Mouse (Mus musculus) yolk sac, embryonic 10.5 days (tissue): ENCODE measurements around the gene Psen2.

Experiments
- DNase-seq: peaks from one replicate; pipeline ENCODE4 v3.0.0-alpha.2; 2017; ENCODE audit warnings: low spot score

The Psen2 gene

GRCm38 (mm10) chr1:180248593-180249146 is 14.6 kb downstream of the Psen2 start:
- DNase-seq, result no peak

- no peak for DNase-seq
These were observed 15.3 kb downstream of the Psen2 start for GRCm38 (mm10) chr1:180247901-180248300.

- peak; percentile 58 for DNase-seq
These were observed 17.3 kb downstream of the Psen2 start for GRCm38 (mm10) chr1:180245741-180246507.

DNA sequence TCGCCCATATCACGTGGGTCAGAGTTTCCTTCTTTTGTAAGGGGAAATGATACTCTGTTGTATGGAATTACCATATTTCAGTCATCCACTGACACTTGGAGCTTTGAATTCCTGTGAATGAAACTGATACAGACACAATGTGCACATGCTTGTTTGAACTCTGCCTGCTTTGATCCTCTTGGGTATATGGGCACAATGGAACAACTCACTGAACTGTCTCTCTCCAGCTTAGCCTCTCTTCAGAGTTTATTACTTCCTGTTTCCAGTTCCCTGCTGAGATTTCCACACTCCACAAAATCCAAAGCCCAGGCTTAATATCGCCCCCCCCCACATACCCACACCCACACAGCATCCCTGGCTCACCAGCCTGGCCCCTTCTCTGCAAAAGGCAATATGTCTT is 31.5 kb downstream of the Psen2 start:
- no peak for DNase-seq

DNA sequence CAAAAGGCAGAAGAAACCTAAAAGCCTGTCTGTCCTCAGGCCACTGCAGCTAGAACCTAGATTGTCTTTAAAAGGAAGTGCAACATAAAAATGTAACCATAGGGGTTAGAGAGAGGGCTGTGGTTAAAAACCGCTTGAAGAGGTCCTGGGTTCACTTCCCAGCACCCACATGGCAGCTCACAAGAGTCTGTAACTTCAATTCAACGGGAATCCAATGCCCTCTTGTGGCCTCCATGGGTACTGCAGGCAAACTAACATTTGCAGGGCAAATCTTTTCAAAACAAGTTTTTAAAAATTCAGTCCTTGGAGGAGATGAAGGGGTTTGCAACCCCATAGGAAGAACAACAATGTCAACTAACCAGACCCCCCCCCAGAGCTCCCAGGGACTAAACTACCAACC is 32.7 kb downstream of the Psen2 start:
- DNase-seq, result no peak

DNA sequence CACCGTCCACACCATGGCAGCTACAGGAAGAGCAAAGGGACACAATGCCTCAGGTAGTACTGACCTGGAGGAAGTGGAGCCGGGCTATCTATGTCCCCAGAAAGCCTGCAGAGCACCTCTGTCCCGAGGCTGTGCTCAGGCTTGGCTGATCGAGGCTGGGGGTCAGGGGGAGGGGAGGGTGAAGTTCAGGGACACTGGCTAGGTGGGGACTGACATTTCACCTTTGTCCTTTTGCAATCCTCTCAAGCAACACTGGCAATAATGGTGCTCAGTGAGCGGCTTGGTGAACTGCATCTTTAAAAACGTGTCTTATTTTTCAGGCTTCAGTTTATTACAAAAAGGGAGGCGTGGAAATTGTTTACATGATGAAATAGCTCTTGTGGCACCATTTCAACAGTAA is 33.3 kb downstream of the Psen2 start:
- DNase-seq, result peak; percentile 50

DNA sequence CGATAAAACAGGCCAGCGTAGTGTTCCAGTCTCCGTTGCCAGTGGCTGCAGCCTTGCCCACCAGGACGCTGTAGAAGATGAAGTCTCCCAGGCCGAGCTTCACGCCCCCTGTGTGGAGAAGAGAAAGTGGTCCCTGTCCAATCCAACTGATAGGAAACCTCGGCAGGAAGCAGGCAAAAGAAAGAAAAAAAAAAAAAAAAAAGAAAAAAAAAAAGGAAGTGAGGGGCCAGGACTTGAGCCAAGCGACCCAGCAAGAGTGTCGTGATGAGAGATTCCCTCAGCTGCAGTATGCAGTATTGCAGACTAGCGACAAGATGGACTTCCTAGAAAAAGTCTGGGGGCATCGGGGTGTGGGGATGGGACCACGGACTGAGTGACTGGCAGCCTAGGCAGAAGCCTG is 34.4 kb downstream of the Psen2 start:
- DNase-seq, result no peak

GRCm38 (mm10) chr1:180226766-180227165 is 36.5 kb downstream of the Psen2 start:
- no peak for DNase-seq

- DNase-seq, result no peak
These were observed 37.0 kb downstream of the Psen2 start for GRCm38 (mm10) chr1:180226221-180226713.

- DNase-seq, result peak; percentile 59
These were observed 37.6 kb downstream of the Psen2 start for GRCm38 (mm10) chr1:180225500-180226220.

- DNase-seq, result no peak
These were observed 41.2 kb downstream of the Psen2 start for GRCm38 (mm10) chr1:180222007-180222406.

DNA sequence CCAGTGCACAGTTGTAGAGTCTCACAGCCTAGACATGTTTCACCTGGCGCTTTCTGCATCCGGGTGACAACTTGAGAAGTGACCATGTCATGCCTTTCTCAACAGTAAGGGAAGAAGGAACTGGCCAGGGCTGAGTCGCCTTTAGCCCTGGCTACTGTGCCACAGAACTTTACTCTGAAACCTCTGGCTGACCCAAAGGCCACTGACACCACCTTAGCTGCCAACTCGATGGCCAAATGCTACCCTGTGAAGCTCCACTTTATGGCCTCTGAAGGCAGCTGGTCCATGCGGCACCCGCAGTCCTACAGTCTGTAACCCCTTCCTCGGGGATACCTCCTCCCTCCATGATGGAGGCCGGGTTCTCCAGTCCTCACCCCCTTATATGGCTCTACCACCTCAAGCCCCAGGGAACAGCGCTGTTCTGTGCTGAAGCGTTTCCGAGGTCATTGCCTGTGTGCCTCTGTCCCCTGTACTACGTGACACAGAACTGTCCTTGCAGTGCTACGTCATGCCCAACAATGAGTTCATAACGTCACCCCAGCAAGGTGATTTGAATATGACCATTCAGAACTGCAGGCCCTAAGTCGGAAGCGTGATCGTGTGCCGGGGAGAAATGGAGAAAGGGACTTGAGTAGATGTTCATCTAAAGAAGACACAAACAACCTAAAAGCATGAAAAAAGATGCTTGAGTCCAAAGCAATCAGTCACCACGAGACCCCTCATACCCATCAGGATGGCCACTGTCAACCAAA is 42.3 kb downstream of the Psen2 start:
- no peak for DNase-seq

- no peak for DNase-seq
These were observed 46.5 kb downstream of the Psen2 start for GRCm38 (mm10) chr1:180216541-180217276.

GRCm38 (mm10) chr1:180215044-180215443 is 48.2 kb downstream of the Psen2 start:
- peak; percentile 48 for DNase-seq

DNA sequence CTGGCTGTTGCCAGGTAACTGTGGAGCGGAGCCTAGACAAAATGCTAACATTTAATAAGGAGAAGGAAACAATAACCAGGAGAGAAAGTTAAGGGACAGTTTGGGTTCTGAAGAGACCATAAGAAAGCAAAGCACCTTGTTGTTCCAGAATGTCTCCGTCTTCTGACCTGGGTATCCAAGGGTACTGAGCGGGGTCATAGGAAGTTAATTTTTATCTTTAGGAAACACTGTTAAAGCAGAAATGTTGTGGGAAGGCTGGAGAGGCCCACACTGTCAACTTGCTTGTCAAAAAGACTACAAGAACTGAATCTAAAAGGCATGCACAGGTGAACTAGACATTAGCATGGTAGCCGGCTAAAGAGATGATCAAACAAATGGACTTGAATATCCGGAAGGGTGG is 50.3 kb downstream of the Psen2 start:
- DNase-seq, result no peak

DNA sequence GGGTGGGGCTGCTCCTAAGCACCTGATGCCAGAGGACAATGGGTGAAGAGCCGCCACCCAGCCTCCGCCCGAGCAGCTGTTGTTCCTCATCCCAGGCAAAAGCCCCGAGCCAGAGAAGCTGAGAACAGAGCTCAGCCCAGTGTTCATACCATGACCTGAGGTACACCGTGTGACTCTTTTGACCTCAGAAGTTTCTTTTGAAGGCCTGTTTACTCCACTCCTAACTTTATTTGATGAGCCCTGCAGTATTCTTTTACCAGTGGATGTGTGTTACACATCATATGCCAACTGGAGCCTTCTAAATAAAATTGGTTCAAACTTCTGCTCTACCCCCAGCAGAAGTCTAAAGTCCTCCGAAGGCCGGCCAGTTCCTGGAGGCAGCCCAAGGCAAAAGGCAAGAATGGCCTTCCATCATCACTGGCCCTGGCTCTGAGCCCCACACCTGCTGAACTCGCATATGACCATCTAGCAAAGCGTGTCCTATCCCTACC is 52.4 kb downstream of the Psen2 start:
- no peak for DNase-seq

DNA sequence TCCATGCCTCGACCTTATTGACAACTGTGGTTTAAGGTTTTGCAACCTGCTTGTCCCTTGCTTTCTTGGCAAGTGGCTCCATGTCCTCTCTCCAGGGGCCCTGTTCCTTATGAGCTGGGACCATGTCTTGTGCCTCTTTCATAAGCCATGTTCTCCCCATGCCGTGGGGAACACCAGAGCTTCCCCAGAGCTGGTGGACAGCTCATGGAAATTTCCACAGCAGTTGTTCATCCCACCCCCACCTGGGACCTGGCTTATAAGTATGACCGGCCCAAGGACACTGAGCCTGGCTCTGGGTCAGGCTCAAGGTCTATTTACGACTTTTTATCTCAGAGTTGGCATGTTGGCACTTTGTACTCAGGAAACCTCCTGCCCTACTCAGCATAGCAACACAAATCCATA is 53.2 kb downstream of the Psen2 start:
- DNase-seq, result no peak

- no peak for DNase-seq
These were observed 54.9 kb downstream of the Psen2 start for GRCm38 (mm10) chr1:180208370-180208769.

GRCm38 (mm10) chr1:180200722-180201121 is 62.5 kb downstream of the Psen2 start:
- DNase-seq, result no peak

DNA sequence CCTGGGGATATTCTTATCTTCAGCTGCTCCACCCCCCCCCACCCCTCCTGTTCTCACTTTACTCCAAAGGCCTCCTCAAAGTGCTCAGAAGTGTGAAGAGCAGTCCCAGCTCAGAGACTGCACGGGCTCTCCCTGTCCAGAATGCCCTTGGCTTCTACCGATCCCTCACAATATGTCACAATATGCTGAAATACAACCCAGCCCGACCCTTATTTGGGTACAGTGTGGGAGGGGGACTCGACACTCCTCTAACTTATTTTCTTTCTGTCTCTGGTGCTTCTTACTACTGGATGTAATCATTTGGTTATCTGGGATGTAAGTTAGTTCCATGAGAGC is 63.6 kb downstream of the Psen2 start:
- no peak for DNase-seq

GRCm38 (mm10) chr1:180198959-180199714 is 64.1 kb downstream of the Psen2 start, which contains the start of gene Coq8a:
Coq8a (minus strand) TSS chr1:180199602.
- no peak for DNase-seq
